Mouse (Mus musculus) kidney, adult 11 months (tissue): Measurements from ENCODE around the gene Ogfod2.

Experiments
- DNase-seq: peaks from one replicate; pipeline ENCODE4 v3.0.0; 2022

Gene Ogfod2

DNA sequence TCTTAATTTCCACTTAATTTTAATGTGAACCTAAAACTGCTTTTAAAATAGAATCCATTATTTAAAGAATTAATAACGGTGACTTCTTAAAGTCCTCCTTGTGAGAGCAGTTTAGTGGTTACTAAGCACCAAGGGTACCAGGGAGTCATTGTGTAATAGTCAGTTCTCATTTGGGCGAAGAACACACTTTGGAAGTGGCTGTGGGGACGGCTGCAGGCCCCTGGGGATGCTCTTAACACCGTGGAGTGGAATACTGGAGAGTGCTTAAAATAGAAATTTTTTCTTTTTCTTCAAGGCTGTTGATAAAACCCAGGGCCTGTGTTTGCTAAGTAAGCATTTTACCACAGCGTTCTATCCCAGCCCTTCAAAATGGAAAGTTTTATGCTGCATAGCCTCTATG lies 43.8 kb downstream of the Ogfod2 start:
- no peak for DNase-seq

DNA sequence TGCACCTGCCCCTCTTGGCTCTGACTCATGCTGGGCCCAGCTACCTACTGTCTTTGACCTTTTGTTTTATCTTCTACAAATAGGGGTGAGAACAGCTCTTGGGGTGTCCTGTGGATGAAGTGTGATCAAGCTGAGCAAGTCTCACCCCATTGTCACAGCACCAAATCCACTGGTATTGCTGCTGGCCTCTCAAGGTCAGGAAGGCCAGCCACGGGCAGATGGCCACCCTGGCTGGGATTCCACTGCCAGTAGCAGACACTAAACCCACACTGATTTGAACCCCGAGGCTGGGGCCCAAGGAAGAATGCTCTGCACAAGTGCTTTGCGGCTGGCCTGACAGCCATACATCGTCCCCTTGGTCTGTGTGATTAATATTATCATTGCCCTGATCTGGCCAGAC lies 46.2 kb downstream of the Ogfod2 start:
- DNase-seq = no peak

GRCm38 (mm10) chr5:124159453-124159852 lies 47.4 kb downstream of the Ogfod2 start:
- no peak for DNase-seq

DNA sequence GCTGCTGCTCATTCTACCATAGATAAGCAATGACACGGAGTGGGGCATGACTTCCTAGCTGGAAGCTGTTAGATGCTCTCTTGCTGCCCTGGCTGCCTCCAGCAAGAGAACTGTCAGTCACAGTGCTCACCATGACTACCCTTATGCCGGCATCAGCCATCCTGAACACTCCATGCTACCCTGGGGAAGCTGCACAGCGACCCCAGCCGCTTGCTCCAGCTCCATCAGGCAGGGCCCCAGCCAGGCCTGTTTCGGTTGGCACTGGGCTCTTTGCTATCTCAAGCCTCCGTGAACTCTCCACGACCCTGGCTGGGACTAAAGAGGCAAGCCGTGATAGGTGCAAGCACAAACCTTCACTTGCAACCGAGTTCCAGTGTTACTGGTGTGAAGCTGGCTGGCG lies 49.7 kb downstream of the Ogfod2 start:
- DNase-seq = no peak

DNA sequence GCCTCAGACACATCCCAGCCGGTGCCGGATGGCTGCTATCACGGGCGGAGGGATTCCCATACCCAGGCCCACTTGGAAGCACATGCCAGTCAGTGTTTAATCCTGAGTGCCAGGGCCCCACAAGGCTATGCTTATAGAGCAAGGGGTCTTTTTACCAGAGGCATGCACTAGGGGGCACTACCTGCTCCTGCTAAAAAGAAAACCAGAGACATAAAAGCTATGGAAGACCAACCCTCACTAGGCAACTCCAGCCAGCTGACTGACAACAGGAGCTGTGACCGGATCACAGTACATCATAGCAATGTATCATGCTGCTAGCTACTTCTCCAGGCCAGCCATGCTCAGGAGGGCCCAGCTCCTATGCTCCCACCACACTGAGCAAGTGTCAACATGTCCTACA lies 50.5 kb downstream of the Ogfod2 start:
- peak; percentile 73 for DNase-seq

- no peak for DNase-seq
Observed at GRCm38 (mm10) chr5:124163445-124163844, 51.3 kb downstream of the Ogfod2 start.
